Mouse (Mus musculus) limb, embryonic 14.5 days (tissue): ENCODE measurements around the gene Nupr1. TPM values are rescaled to one million over a fixed set of nuclear protein-coding genes. Genes with fewer than 3 reads are reported as not detected.

ENCODE experiments used
- ATAC-seq: fragments of 200-750 bp; cut with Nextera tagmentation; 2 replicates; pipeline ENCODE4 v1.8.0; 2017; ENCODE audit warnings: low read depth, moderate number of reproducible peaks, moderate TSS enrichment; ENCODE audit not compliant: low FRiP score
- DNase-seq: peaks from one replicate; pipeline ENCODE4 v3.0.0-alpha.2; 2015; ENCODE audit warnings: low spot score
- H3K27ac ChIP-seq: fragments of 300-500 bp; sonication (generic); replicated peaks from 2 replicates; pipeline ENCODE4 v1.5.1; 2014; ENCODE audit warnings: low read depth, mild to moderate bottlenecking, low read length, moderate library complexity, mixed read lengths
- H3K27me3 ChIP-seq: fragments of 300-500 bp; sonication (generic); 2 replicates; pipeline ENCODE4 v1.6.1; 2014; ENCODE audit warnings: low read length, mixed read lengths; ENCODE audit not compliant: control insufficient read depth, insufficient read depth
- H3K36me3 ChIP-seq: fragments of 300-500 bp; sonication (generic); 2 replicates; pipeline ENCODE4 v1.6.1; 2014; ENCODE audit warnings: mild to moderate bottlenecking, low read length, moderate library complexity, mixed read lengths; ENCODE audit not compliant: control insufficient read depth, insufficient read depth
- H3K4me1 ChIP-seq: fragments of 300-500 bp; sonication (generic); 2 replicates; pipeline ENCODE4 v1.6.1; 2014; ENCODE audit warnings: antibody characterized with exemption, low read length, mixed read lengths; ENCODE audit not compliant: control insufficient read depth, insufficient read depth
- H3K4me2 ChIP-seq: fragments of 300-500 bp; sonication (generic); replicated peaks from 2 replicates; pipeline ENCODE4 v1.6.1; 2014; ENCODE audit warnings: low read depth, mild to moderate bottlenecking, low read length, moderate library complexity; ENCODE audit not compliant: severe bottlenecking
- H3K4me3 ChIP-seq: fragments of 300-500 bp; sonication (generic); replicated peaks from 2 replicates; pipeline ENCODE4 v1.5.1; 2014; ENCODE audit warnings: low read length
- H3K9ac ChIP-seq: fragments of 300-500 bp; sonication (generic); 2 replicates; pipeline ENCODE4 v1.6.1; 2014; ENCODE audit warnings: mild to moderate bottlenecking, low read depth, low read length, moderate library complexity; ENCODE audit not compliant: severe bottlenecking
- H3K9me3 ChIP-seq: fragments of 300-500 bp; sonication (generic); 2 replicates; pipeline ENCODE4 v1.6.1; 2016; ENCODE audit warnings: low read length; ENCODE audit not compliant: control insufficient read depth
- POLR2A ChIP-seq: fragments of 200-500 bp; IDR thresholded peaks from 2 replicates; pipeline ENCODE4 v1.8.0; 2012; ENCODE audit warnings: inconsistent platforms, mild to moderate bottlenecking, moderate library complexity, borderline replicate concordance; ENCODE audit not compliant: insufficient read depth, insufficient read length; ENCODE audit errors: extremely low read depth
- WGBS: fragments of 180-500 bp; shearing (Covaris S2); extraction: QIAGEN DNeasy Blood & Tissue Kit; methylation state at CpG from one replicate; pipeline ENCODE4 v1.1.7; 2014; 5-methylcytosine and 5-hydroxymethylcytosine counted together
- polyA plus RNA-seq, 2 experiments: library from polyadenylated mRNA; depleted of rRNA in 1 of 2; stranded (reverse) in 1 of 2; unstranded in 1 of 2; fragments of >200 nt; fragmentation: Nextera tagmentation in 1 of 2; extraction: Ambion mirVana in 1 of 2; gene quantifications; 2 replicates each; pipeline versions ENCODE4 v1.2.1 to v1.2.3; 2012 to 2014

Gene Nupr1
- polyA plus RNA-seq, 2 experiments = 11.6 to 19.2 TPM

DNA sequence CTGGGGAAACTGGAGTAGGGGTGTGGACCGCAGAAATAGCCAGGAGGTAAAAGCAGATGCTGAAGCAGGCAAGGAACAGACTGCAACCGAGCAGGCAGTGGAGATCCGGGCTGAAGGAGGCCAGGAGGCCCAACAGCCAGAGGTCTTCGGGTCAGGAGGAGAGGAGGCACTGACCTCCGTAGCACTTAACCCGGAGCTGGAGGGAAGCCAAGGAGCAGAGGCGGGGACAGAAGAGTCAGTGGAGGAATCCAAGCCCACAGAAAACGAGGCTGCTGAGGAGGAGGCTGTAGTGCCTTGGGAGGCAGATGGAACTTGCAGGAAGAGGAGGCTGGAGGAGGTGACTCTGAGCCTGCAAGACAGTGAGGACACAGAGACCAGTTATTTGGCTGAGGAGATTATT lies 43.8 kb downstream of the Nupr1 start:
- Histone ChIP-seq H3K27me3 (no peaks in the 10 kb centered on the region), H3K4me3 (no peak overlapping the region), H3K9ac (0 out of 2 replicates have a peak overlapping the region, but pooled peaks have one; percentile 38), H3K4me2 (no peak overlapping the region), H3K4me1 (peaks cover 3% of the 10 kb centered on the region; the same call in 1 of the 2 replicates), H3K36me3 (no peaks in the 10 kb centered on the region), H3K27ac (no peak overlapping the region), H3K9me3 (no peaks in the 10 kb centered on the region)
- ATAC-seq = no peak
- no peak for DNase-seq
- 54% methylated on average over 8 of the region's 8 CpGs for WGBS
- no peak for TF ChIP-seq POLR2A

DNA sequence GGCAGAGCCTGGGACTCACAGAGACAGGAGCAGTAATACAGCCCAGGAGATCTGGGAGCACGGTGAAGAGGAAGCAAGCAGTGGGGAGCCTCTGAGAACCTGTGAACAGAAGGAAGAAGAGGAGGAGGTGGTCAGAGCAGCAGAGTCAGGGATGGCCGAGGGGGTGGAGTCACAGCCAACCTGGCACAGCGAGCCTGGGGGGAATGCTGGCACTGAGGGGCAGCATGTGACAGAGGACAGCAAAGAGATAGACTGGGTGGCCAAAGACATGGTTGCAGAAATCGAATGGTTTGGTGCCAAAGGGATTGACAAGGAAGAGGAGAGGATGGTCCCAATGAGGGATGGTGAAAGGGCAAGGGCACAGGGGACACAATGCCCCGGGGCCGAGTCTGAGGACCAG lies 44.9 kb downstream of the Nupr1 start, which contains the start of gene Cln3:
Cln3 (minus strand) TSS at position 101 of the 400 bp plus-strand sequence.
- no peak for TF ChIP-seq POLR2A
- Histone ChIP-seq H3K4me3 (no peak within 1 kb of the TSS), H3K4me1 (peaks cover 7% of the 10 kb centered on the region; the same call in 1 of the 2 replicates), H3K36me3 (0 out of 2 replicates have a peak, but pooled peaks cover 4% of the 10 kb centered on the region), H3K27me3 (no peaks in the 10 kb centered on the region), H3K9me3 (no peaks in the 10 kb centered on the region), H3K4me2 (no peak within 1 kb of the TSS), H3K27ac (no peak within 1 kb of the TSS), H3K9ac (no peak within 1 kb of the TSS)
- 73% methylated on average over 6 of the region's 6 CpGs for WGBS
- DNase-seq = no peak
- ATAC-seq = no peak

DNA sequence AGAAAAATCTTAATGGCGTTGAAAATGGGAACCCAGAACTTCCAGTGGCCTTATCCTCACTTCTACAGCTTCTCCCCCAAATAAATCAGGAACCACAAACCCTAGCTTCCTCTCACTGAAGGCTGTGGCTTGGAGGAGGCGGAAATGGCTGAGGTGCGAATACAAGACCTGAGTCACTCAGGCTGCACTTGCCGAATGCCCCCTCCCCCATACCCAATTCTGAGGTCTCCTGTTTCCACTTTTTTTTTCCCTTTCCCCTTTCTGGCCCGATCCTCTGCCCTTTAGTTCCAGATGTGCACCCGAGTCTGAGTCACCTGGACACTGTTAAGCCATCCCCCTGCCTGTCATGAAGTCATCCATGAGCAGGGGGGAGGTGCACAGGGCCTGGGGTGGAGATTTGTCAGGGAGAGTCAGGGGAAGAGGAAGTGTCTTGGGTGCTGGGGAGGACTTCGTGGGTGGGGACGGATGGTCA lies 46.1 kb downstream of the Nupr1 start, which contains the start of gene Apobr:
Apobr (plus strand) TSS at position 437 of the 472 bp plus-strand sequence.
- H3K27ac ChIP-seq = peak within 1 kb of the TSS; percentile 73; the same call in 1 of the 2 replicates
- peaks cover 9% of the 10 kb centered on the region; the same call in 1 of the 2 replicates for H3K36me3 ChIP-seq
- no peak for DNase-seq
- no peaks in the 10 kb centered on the region for H3K27me3 ChIP-seq
- peak within 1 kb of the TSS; percentile 46 for H3K4me3 ChIP-seq
- H3K9ac ChIP-seq = no peak within 1 kb of the TSS
- peak within 1 kb of the TSS; percentile 91 for H3K4me2 ChIP-seq
- ATAC-seq = no peak
- no peaks in the 10 kb centered on the region for H3K9me3 ChIP-seq
- TF ChIP-seq POLR2A = no peak
- 74% methylated on average over 8 of the region's 8 CpGs for WGBS
- peaks cover 7% of the 10 kb centered on the region; the same call in 1 of the 2 replicates for H3K4me1 ChIP-seq

GRCm38 (mm10) chr7:126583761-126584160 lies 46.9 kb downstream of the Nupr1 start:
- peak overlapping the region; percentile 73; the same call in 1 of the 2 replicates for H3K27ac ChIP-seq

GRCm38 (mm10) chr7:126583251-126583709 lies 47.4 kb downstream of the Nupr1 start:
- Histone ChIP-seq H3K4me2 (peak overlapping the region; percentile 91), H3K9me3 (no peaks in the 10 kb centered on the region), H3K4me1 (peaks cover 7% of the 10 kb centered on the region; the same call in 1 of the 2 replicates), H3K4me3 (peak overlapping the region; percentile 46), H3K9ac (peak overlapping the region; percentile 51), H3K36me3 (peaks cover 18% of the 10 kb centered on the region), H3K27ac (peak overlapping the region; percentile 73), H3K27me3 (no peaks in the 10 kb centered on the region)
- under 1% methylated on average over 22 of the region's 22 CpGs for WGBS
- peak; percentile 93 for DNase-seq
- peak; percentile 94 for ATAC-seq
- TF ChIP-seq POLR2A = 0 out of 2 replicates have a peak, but pooled peaks have one; percentile 20

More at GRCm38 (mm10) chr7:126583761-126584160, 46.9 kb downstream of the Nupr1 start:
- TF ChIP-seq POLR2A = no peak
- Histone ChIP-seq H3K4me1 (peaks cover 7% of the 10 kb centered on the region; the same call in 1 of the 2 replicates), H3K4me2 (peak overlapping the region; percentile 91), H3K9ac (peak overlapping the region; percentile 51; the same call in 1 of the 2 replicates), H3K9me3 (no peaks in the 10 kb centered on the region), H3K4me3 (peak overlapping the region; percentile 46), H3K36me3 (peaks cover 13% of the 10 kb centered on the region), H3K27me3 (no peaks in the 10 kb centered on the region)
- WGBS = 59% methylated on average over 6 of the region's 6 CpGs
- ATAC-seq = no peak
- no peak for DNase-seq
